ENCODE assay signal across 8 mouse cellular contexts in genomic region chr10:128097587-128097971, GRCm38 (mm10). TPM values are rescaled to one million over a fixed set of nuclear protein-coding genes. Genes with fewer than 3 reads are reported as not detected.
DNase-seq lines count a peak whose midpoint lies in the region; ATAC-seq and TF ChIP-seq lines count a peak whose summit lies in the region.

No protein-coding gene starts in this region.

- no peak for TF ChIP-seq POLR2A in spleen, adult 2 months (IDR thresholded peaks at IDR 0.05; ENCODE audit: low read depth, low read length)

- peak overlapping the region; percentile 94 for H3K9ac ChIP-seq in hindbrain, embryonic 16.5 days (ENCODE audit: low read depth, low read length)
- H3K9ac ChIP-seq in midbrain, embryonic 12.5 days (replicated peaks) = peak overlapping the region; percentile 96

- peaks cover 25% of the 10 kb centered on the region for H3K4me1 ChIP-seq in hindbrain, embryonic 16.5 days (ENCODE audit: control insufficient read depth, insufficient read depth, low read depth, low read length)
- H3K4me1 ChIP-seq in midbrain, embryonic 12.5 days = peaks cover 39% of the 10 kb centered on the region
- peaks cover 10% of the 10 kb centered on the region for H3K4me1 ChIP-seq in spleen, adult 2 months (ENCODE audit: control insufficient read depth, insufficient read depth, insufficient read length)

- no peaks in the 10 kb centered on the region for H3K27me3 ChIP-seq in hindbrain, embryonic 16.5 days (replicated peaks; ENCODE audit: control insufficient read depth, insufficient read depth, low read length)
- no peaks in the 10 kb centered on the region for H3K27me3 ChIP-seq in midbrain, embryonic 12.5 days
- no peaks in the 10 kb centered on the region for H3K27me3 ChIP-seq in spleen, adult 2 months (ENCODE audit: control insufficient read depth, insufficient read depth, low read length)

- peak overlapping the region; percentile 89 for H3K4me3 ChIP-seq in hindbrain, embryonic 16.5 days (ENCODE audit: low read length)
- H3K4me3 ChIP-seq in midbrain, embryonic 12.5 days = peak overlapping the region; percentile 99
- H3K4me3 ChIP-seq in spleen, adult 2 months (ENCODE audit: extremely low read depth, insufficient read depth, insufficient read length) = peak overlapping the region; percentile 95

- ATAC-seq in cerebellum, adult (ENCODE audit: insufficient number of reproducible peaks, low FRiP score, low TSS enrichment) = no peak
- no peak for ATAC-seq in hindbrain, embryonic 16.5 days
- ATAC-seq in midbrain, embryonic 12.5 days (ENCODE audit: low FRiP score, low read depth) = no peak

- peak overlapping the region; percentile 87 for H3K27ac ChIP-seq in hindbrain, embryonic 16.5 days (ENCODE audit: low read depth, low read length)
- H3K27ac ChIP-seq in midbrain, embryonic 12.5 days (replicated peaks) = peak overlapping the region; percentile 88
- H3K27ac ChIP-seq in spleen, adult 2 months (ENCODE audit: insufficient read depth, low read length) = peak overlapping the region; percentile 51

- peak overlapping the region; percentile 61 for H3K4me2 ChIP-seq in hindbrain, embryonic 16.5 days (ENCODE audit: low read length)
- peak overlapping the region; percentile 71 for H3K4me2 ChIP-seq in midbrain, embryonic 12.5 days (replicated peaks)

- intact Hi-C loops in left cerebral cortex, postnatal 4 days (cut with DNase I) = no loop called here

- 0% methylated on average over 13 of the region's 13 CpGs for WGBS in hindbrain, embryonic 16.5 days
- 0% methylated on average over 13 of the region's 13 CpGs for WGBS in midbrain, embryonic 12.5 days
- under 1% methylated on average over 13 of the region's 13 CpGs for WGBS in spleen, adult 2 months

- no peaks in the 10 kb centered on the region for H3K9me3 ChIP-seq in hindbrain, embryonic 16.5 days (ENCODE audit: control insufficient read depth, low read length)
- no peaks in the 10 kb centered on the region for H3K9me3 ChIP-seq in midbrain, embryonic 12.5 days

- DNase-seq in cerebellum, adult 11 months = peak; percentile 54
- peak; percentile 65 to 67 for DNase-seq in cerebellum, adult 18-20 months
- DNase-seq in frontal cortex, postnatal 36 days (ENCODE audit: low spot score in 2 of 2) = peak; percentile 28 to 50
- DNase-seq in left cerebral cortex, postnatal 4 days = peak; percentile 82
- DNase-seq in spleen, adult 2 months (ENCODE audit: low read depth in 1 of 2, low spot score in 2 of 2) = peak in 1 of 2 experiments; percentile 42

- H3K36me3 ChIP-seq in hindbrain, embryonic 16.5 days (ENCODE audit: control insufficient read depth, insufficient read depth, low read length) = no peaks in the 10 kb centered on the region
- H3K36me3 ChIP-seq in midbrain, embryonic 12.5 days = no peaks in the 10 kb centered on the region
- H3K36me3 ChIP-seq in spleen, adult 2 months (ENCODE audit: control insufficient read depth, insufficient read depth, low read length) = peaks cover 1% of the 10 kb centered on the region; the same call in 1 of the 2 replicates

- no peak for TF ChIP-seq CTCF in spleen, adult 2 months (IDR thresholded peaks at IDR 0.05; ENCODE audit: extremely low read depth, insufficient read depth, insufficient read length, insufficient replicate concordance)

RNA-seq across cellular contexts. Expression of gene Baz2a, which starts 6.2 kb away (rescaled TPM):
- polyA plus RNA-seq in hindbrain, embryonic 16.5 days (2015; fragmentation: Nextera tagmentation; extraction: Ambion mirVana) = 6.9 and 7.3 TPM in 2 replicates
- 10 to 100 TPM; 34.5 to 36.2 TPM for total RNA-seq in left cerebral cortex, postnatal 4 days (2021)
- 14.1 and 16.0 TPM in 2 replicates for polyA plus RNA-seq in midbrain, embryonic 12.5 days (2016; fragmentation: Nextera tagmentation; extraction: Ambion mirVana)
- 39.0 and 43.3 TPM in 2 replicates for polyA plus RNA-seq in spleen, adult 2 months (2012; rRNA removed)

RNA-seq across cellular contexts. Expression of gene Atp5b, which starts 14.5 kb away (rescaled TPM):
- polyA plus RNA-seq in hindbrain, embryonic 16.5 days (2015; fragmentation: Nextera tagmentation; extraction: Ambion mirVana) = 2,423 and 2,704 TPM in 2 replicates
- total RNA-seq in left cerebral cortex, postnatal 4 days (2021) = 1,000 to 10,000 TPM; 1,302 to 1,309 TPM
- polyA plus RNA-seq in midbrain, embryonic 12.5 days (2016; fragmentation: Nextera tagmentation; extraction: Ambion mirVana) = 1,976 and 1,998 TPM in 2 replicates
- polyA plus RNA-seq in spleen, adult 2 months (2012; rRNA removed) = 803 and 1,529 TPM in 2 replicates

RNA-seq across cellular contexts. Expression of gene Ptges3, which starts 38.8 kb away (rescaled TPM):
- polyA plus RNA-seq in hindbrain, embryonic 16.5 days (2015; fragmentation: Nextera tagmentation; extraction: Ambion mirVana) = 359 and 361 TPM in 2 replicates
- total RNA-seq in left cerebral cortex, postnatal 4 days (2021) = 100 to 1,000 TPM; 179 to 184 TPM
- 545 and 553 TPM in 2 replicates for polyA plus RNA-seq in midbrain, embryonic 12.5 days (2016; fragmentation: Nextera tagmentation; extraction: Ambion mirVana)
- 20.2 and 59.3 TPM in 2 replicates for polyA plus RNA-seq in spleen, adult 2 months (2012; rRNA removed)
